Mouse (Mus musculus): Measurements from ENCODE around the gene Pdk2. TPM values are rescaled to one million over a fixed set of nuclear protein-coding genes. Genes with fewer than 3 reads are reported as not detected.
A peak's percentile ranks its signal among the peaks of the same experiment; 100 is the strongest.

Gene Pdk2
- polyA plus RNA-seq, 1 experiment from 2014 or later, result 61.5 TPM

- no peaks in the 10 kb centered on the region for H3K27me3 ChIP-seq
- ATAC-seq (peak; percentile 9), DNase-seq (ENCODE audit: low read depth, low spot score) (no peak)
- no peak for TF ChIP-seq CTCF (IDR thresholded peaks at IDR 0.05)
- POLR2A ChIA-PET, result interaction anchor here (0.9 to 3.0 kb wide), 6 partner anchors 8 to 17 kb away, joined by 3 to 18 read pairs (median 6); partner anchors contain the start of genes Samd14 and Sgca
- CTCF ChIA-PET, result interaction anchor here (1.4 to 2.3 kb wide), 2 partner anchors 11 to 13 kb away, joined by 4 to 14 read pairs; no protein-coding TSS in a partner anchor
- in situ Hi-C loops (cut with MboI; ENCODE audit: low pct_unique_long_range_greater_than_20kb), result no loop called here
These were observed 49.3 kb downstream of the Pdk2 start for GRCm38 (mm10) chr11:94991641-94992479.

GRCm38 (mm10) chr11:94990749-94991577 lies 50.2 kb downstream of the Pdk2 start, which contains the start of gene Ppp1r9b:
Gene Ppp1r9b, plus strand, starts transcription at chr11:94991035.
- ATAC-seq, result peak; percentile 37
- in situ Hi-C loops (cut with MboI; ENCODE audit: low pct_unique_long_range_greater_than_20kb), result no loop called here
- no peaks in the 10 kb centered on the region for H3K27me3 ChIP-seq
- no peak for TF ChIP-seq CTCF (IDR thresholded peaks at IDR 0.05)
- DNase-seq (ENCODE audit: low read depth, low spot score), result no peak
- POLR2A ChIA-PET, result interaction anchor here (0.6 to 3.0 kb wide), 12 partner anchors 9 to 1023 kb away, joined by 3 to 18 read pairs (median 4); partner anchors contain the start of genes Gm20390, Nme1 and Sgca
- CTCF ChIA-PET, result interaction anchor here (1.0 to 2.5 kb wide), 5 partner anchors 9 to 21 kb away, joined by 3 to 10 read pairs (median 4); no protein-coding TSS in a partner anchor

GRCm38 (mm10) chr11:94990102-94990748 lies 50.9 kb downstream of the Pdk2 start:
- TF ChIP-seq CTCF (IDR thresholded peaks at IDR 0.05), result no peak
- DNase-seq (ENCODE audit: low read depth, low spot score) (no peak), ATAC-seq (no peak)
- ChIA-PET CTCF (interaction anchor here (1.0 to 2.5 kb wide), 8 partner anchors 10 to 52 kb away, joined by 3 to 13 read pairs (median 4); no protein-coding TSS in a partner anchor), POLR2A (interaction anchor here (0.6 to 3.0 kb wide), 10 partner anchors 10 to 1022 kb away, joined by 3 to 18 read pairs (median 6); partner anchors contain the start of genes Gm20390 and Nme1)
- H3K27me3 ChIP-seq, result no peaks in the 10 kb centered on the region
- in situ Hi-C loops (cut with MboI; ENCODE audit: low pct_unique_long_range_greater_than_20kb), result no loop called here

GRCm38 (mm10) chr11:94989562-94990017 lies 51.6 kb downstream of the Pdk2 start:
- TF ChIP-seq CTCF (IDR thresholded peaks at IDR 0.05), result no peak
- in situ Hi-C loops (cut with MboI; ENCODE audit: low pct_unique_long_range_greater_than_20kb), result no loop called here
- POLR2A ChIA-PET, result interaction anchor here (0.6 to 3.0 kb wide), 7 partner anchors 10 to 287 kb away, joined by 3 to 18 read pairs (median 6); no protein-coding TSS in a partner anchor
- DNase-seq (ENCODE audit: low read depth, low spot score) (no peak), ATAC-seq (peak; percentile 17)
- CTCF ChIA-PET, result interaction anchor here (1.3 to 2.5 kb wide), 6 partner anchors 11 to 52 kb away, joined by 4 to 13 read pairs (median 4); no protein-coding TSS in a partner anchor
- H3K27me3 ChIP-seq, result no peaks in the 10 kb centered on the region

GRCm38 (mm10) chr11:94988780-94989561 lies 52.2 kb downstream of the Pdk2 start:
- DNase-seq (ENCODE audit: low read depth, low spot score), result no peak
- ChIA-PET CTCF (interaction anchor here (1.3 to 2.5 kb wide), 5 partner anchors 10 to 53 kb away, joined by 4 to 13 read pairs (median 4); no protein-coding TSS in a partner anchor), POLR2A (interaction anchor here (0.6 to 2.4 kb wide), 5 partner anchors 9 to 1990 kb away, joined by 3 to 6 read pairs (median 5); no protein-coding TSS in a partner anchor)
- in situ Hi-C loops (cut with MboI; ENCODE audit: low pct_unique_long_range_greater_than_20kb), result no loop called here
- no peak for ATAC-seq
- TF ChIP-seq CTCF (IDR thresholded peaks at IDR 0.05), result no peak
- H3K27me3 ChIP-seq, result no peaks in the 10 kb centered on the region

GRCm38 (mm10) chr11:94987851-94988250 lies 53.3 kb downstream of the Pdk2 start:
- H3K27me3 ChIP-seq, result no peaks in the 10 kb centered on the region
- ATAC-seq (no peak), DNase-seq (ENCODE audit: low read depth, low spot score) (no peak)
- ChIA-PET CTCF (interaction anchor here (0.9 kb wide), 1 partner anchor 13 kb away, joined by 3 read pairs; no protein-coding TSS in a partner anchor), POLR2A (no interaction called here)
- no peak for TF ChIP-seq CTCF (IDR thresholded peaks at IDR 0.05)
- in situ Hi-C loops (cut with MboI; ENCODE audit: low pct_unique_long_range_greater_than_20kb), result no loop called here

GRCm38 (mm10) chr11:94987341-94987740 lies 53.8 kb downstream of the Pdk2 start:
- no peaks in the 10 kb centered on the region for H3K27me3 ChIP-seq
- ChIA-PET CTCF (interaction anchor here (0.9 to 1.3 kb wide), 3 partner anchors 13 to 45 kb away, joined by 3 to 5 read pairs (median 3); no protein-coding TSS in a partner anchor), POLR2A (interaction anchor here (0.5 to 0.6 kb wide), 2 partner anchors 75 to 101 kb away, joined by 3 read pairs; no protein-coding TSS in a partner anchor)
- DNase-seq (ENCODE audit: low read depth, low spot score) (no peak), ATAC-seq (no peak)
- in situ Hi-C loops (cut with MboI; ENCODE audit: low pct_unique_long_range_greater_than_20kb), result no loop called here
- no peak for TF ChIP-seq CTCF (IDR thresholded peaks at IDR 0.05)

GRCm38 (mm10) chr11:94986435-94986834 lies 54.7 kb downstream of the Pdk2 start:
- ChIA-PET CTCF (interaction anchor here (1.0 to 1.3 kb wide), 3 partner anchors 14 to 44 kb away, joined by 3 to 6 read pairs (median 5); no protein-coding TSS in a partner anchor), POLR2A (interaction anchor here (0.6 kb wide), 1 partner anchor 102 kb away, joined by 3 read pairs; no protein-coding TSS in a partner anchor)
- in situ Hi-C loops (cut with MboI; ENCODE audit: low pct_unique_long_range_greater_than_20kb), result no loop called here
- no peaks in the 10 kb centered on the region for H3K27me3 ChIP-seq
- DNase-seq (ENCODE audit: low read depth, low spot score) (no peak), ATAC-seq (no peak)
- no peak for TF ChIP-seq CTCF (IDR thresholded peaks at IDR 0.05)

Data from Patski (cell line).